Mouse (Mus musculus) erythroid progenitor cell, adult 5-6 weeks (primary cell): Measurements from ENCODE around the gene Aoah. TPM values are rescaled to one million over a fixed set of nuclear protein-coding genes. Genes with fewer than 3 reads are reported as not detected.

Experiments
- ATAC-seq: replicated peaks from 2 replicates; pipeline ENCODE4 v1.8.0; 2016; ENCODE audit warnings: moderate number of reproducible peaks, mild to moderate bottlenecking, moderate TSS enrichment, inconsistent platforms; ENCODE audit not compliant: poor library complexity, low FRiP score, severe bottlenecking
- total RNA-seq, 2 experiments: library from RNA; stranded (forward) in 1 of 2; stranded (reverse) in 1 of 2; fragments of 150-400 nt in 1 of 2; fragments of 186-747, 209-891 nt in 1 of 2; gene quantifications; 2 replicates each; pipeline versions ENCODE4 v1.2.3 to v1.2.4; 2015 to 2017; ENCODE audit warnings: low replicate concordance in 2 of 2

Gene Aoah
- total RNA-seq, 2 experiments from 2014 or later = 3.3 to 18.0 TPM

DNA sequence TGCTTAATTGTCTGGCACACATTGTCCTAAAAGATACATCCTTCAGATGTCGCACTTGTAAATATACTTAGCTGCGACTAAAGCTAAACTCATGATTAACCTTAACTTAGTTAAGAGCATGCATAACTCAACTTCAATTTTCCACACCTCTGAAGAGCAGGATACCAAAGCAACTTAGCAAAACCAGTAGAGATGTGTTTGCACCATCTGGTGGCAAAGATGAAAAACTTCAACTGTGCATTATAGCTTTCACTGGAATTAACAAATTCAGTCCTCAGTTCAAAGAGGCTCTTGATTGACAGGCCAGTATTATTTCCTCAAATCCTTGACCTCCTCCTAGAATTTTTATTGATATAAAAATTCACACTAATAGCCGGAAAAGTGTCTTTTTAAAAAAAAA lies 241.1 kb downstream of the Aoah start:
- ATAC-seq = no peak

DNA sequence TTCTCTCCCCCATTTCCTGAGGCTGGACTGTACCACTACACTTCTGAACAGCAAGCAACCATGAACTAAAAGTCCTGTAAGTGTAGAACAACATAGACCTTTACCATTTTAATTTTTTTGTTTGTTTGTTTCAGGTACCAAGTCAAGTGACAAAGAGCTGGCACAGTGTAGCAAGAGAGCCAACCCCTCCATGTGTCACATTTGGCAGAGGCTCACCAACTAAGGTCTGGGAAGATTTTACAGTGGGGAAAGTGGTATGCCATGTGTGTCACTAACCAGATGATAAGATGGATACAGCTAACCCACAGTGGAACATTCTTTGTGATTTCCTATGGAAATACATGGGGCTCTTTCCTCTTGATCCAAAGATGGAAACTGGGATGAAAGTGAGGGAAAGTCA lies 242.1 kb downstream of the Aoah start:
- no peak for ATAC-seq

DNA sequence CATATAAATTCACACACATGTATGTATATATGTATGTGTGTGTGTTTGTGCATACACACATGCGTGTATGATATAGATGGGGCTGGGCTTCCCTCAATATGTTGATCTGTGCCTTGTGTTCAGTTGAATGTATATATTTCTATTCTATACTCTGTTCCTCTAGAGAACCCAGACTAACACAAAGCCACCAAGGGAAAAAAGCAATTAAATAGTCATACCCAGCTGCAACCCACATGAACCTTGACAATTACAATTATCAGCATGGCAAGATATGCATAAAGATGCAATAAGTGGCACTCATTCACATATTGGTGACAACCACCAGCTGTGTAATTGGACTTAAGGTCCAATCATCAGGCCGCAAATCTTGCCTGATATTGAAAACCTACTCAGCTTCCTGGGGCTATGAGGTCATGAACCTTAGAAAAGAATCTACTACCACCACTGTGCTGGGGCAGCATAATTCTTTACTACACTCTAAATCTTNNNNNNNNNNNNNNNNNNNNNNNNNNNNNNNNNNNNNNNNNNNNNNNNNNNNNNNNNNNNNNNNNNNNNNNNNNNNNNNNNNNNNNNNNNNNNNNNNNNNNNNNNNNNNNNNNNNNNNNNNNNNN lies 246.8 kb downstream of the Aoah start:
- ATAC-seq = no peak

DNA sequence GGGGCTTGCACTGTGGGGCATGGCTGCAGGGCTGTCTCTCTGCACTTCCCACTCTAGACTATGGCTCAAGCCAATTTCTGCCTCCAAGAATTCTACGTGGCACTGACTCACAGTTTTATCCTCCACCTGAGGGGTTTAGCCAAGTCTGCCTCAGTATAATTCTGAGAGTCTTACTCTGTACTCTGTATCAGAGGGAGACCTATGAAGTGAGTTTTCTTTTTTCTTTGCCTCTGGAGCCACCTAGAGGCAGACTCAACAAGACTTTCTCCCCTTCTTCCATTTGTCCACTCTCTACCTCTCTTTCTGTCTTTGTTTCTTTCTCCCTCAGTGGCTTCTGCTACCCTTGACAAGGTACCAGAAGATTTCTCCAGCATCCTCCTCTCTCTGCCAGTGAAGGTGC lies 256.2 kb downstream of the Aoah start:
- ATAC-seq = no peak

DNA sequence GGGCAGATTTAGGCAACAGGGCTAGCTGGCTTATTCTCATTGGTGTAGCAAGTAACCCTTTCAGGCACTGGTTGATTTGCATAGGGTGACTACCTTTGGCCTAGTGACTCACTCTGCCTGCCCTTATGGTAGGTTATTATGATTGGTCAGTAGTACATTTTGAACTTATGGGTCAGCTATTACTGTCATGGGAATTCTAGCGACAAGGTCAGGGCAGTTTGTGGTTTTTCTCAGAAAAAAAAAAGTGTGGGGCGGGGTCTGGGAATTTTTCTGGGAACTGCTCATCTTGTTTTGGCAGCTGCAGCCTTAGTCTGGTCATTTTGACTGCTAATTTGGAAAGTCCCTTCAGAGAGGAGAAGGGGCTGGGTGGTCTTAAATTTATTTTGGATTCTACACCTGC lies 272.1 kb downstream of the Aoah start:
- ATAC-seq = no peak

DNA sequence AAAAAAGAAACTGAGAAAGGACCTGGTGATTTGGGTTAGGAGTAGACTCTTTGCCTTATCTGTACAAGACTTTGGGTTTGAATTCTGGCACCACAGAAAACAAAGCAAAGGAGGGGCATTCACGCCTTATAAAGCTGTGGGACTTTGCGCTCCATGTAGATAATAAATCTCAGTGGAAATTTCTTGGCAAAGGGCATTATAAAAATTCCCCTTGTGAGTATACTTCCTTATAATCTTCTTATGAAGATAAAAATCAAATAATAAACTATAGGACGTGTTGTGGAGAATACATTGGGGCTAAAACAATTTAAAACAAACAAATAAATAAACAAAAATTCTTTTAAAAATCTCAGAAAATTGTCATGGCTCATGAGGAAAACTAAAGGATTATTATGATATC lies 280.9 kb downstream of the Aoah start, which contains the start of gene Olfr1370:
Gene Olfr1370 (minus strand): TSS at position 101 of the 400 bp plus-strand sequence.
- no peak for ATAC-seq

DNA sequence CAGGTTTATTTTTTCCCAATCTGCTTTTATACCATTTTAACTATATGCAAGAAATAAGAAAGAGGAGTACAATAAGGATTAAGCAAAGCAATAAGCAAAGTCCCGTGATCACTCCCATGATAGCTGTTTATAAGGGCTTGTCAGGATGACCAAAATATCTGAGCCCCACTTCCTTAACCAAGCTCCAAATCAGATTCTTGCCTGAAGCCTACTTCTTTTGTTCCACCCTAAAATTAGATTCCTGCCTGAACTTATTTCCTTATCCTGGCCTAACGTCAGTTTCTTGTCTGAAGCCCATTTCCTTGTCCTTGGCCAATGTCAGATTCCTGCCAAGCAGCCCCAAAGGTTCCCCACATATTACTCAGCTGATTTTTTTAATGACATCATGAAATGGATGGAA lies 288.8 kb downstream of the Aoah start:
- no peak for ATAC-seq
